Mouse (Mus musculus) spleen, postnatal 14 days (tissue): ENCODE results near the gene Scand1.
A peak's percentile ranks its signal among the peaks of the same experiment; 100 is the strongest.

Source experiments
- DNase-seq, 2 experiments: peaks; one replicate each; pipeline ENCODE4 v3.0.0; 2021 to 2022; ENCODE audit warnings: low spot score in 2 of 2

The Scand1 gene

DNA sequence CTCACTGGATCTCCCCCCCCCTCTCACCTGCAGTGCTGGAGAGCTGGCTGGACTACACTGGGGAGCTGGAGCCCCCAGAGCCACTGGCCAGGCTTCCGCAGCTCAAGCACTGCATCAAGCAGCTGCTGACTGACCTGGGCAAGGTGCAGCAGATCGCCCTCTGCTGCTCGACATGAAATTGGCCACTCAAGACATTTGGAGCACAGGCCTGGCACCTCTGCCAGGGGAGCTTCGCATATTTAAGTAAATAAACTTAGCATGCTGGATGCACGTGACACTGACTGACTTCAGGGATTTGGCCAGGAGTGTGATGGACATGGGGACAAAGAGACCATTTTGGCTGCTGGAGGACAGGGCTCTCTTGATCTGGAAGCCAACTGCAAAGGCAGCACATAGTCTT is 5.2 kb downstream of the Scand1 start:
- no peak for DNase-seq

- DNase-seq = no peak
These were observed 6.7 kb downstream of the Scand1 start for GRCm38 (mm10) chr2:156305818-156306217.

- DNase-seq = no peak
These were observed 8.2 kb downstream of the Scand1 start for GRCm38 (mm10) chr2:156304351-156304750.

GRCm38 (mm10) chr2:156302063-156302462 is 10.4 kb downstream of the Scand1 start:
- no peak for DNase-seq

GRCm38 (mm10) chr2:156298458-156298857 is 14.0 kb downstream of the Scand1 start:
- no peak for DNase-seq

- no peak for DNase-seq
These were observed 14.9 kb downstream of the Scand1 start for GRCm38 (mm10) chr2:156297653-156298052.

DNA sequence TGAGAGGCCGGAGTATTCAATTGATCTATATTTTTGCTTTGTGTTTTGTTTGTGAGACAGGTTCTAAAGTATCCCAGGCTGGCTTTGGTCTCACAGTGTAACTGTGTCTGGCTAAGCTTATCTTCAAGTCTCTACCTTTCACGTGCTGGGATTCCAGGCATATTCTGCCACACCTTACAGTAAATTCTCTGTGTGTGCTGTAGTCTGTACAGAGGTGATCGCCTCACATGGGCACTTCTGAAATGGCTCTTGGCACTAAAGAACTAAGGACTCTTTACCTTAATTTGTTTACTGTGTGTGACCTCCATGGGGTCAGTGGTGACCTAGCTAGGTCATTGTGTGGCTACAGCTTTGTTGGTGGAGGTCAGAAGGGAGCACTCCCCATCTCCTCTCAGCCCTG is 16.3 kb downstream of the Scand1 start:
- DNase-seq = no peak

DNA sequence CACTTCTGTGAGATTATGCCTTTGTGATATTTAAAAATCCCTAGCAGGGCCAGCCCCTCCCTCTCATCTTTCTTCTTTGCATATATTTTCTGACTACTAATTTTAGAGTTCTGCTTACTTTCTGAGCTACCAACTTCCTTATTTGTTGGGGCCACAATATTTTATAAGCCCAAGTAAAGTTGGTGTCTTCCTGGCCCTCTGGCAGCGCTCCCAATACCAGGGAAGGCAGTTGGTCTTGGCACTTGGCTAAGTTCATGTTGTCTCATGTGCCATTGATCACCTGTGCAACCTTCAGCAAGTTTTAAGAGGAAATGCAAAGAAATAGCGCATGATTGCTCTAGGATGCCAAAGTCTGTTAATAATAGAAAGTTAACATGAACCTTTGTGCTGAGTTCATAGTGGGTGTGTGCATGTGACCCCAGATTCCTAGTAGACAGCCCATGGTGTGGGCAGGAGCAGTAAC is 16.9 kb downstream of the Scand1 start:
- no peak for DNase-seq

DNA sequence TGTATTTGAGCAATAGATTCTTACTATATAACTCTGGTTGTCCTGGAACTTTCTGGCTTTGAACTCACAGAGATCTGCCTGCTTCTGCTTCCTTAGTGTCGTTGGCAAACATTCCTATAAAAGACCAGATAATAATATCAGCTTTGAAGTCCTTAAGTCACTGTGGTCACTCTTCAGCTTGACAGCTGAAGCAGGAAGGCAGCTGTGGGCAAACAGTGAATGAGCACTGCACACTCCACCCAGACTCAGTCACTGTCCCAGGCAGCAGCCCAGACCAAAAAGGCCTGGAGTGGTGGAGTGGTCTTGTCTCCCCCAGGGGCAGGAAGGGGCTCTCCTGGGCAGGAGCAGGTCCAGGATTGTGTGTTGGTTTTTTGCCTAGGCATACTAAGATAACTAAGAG is 20.5 kb downstream of the Scand1 start:
- DNase-seq = no peak

GRCm38 (mm10) chr2:156289552-156290160 is 22.8 kb downstream of the Scand1 start:
- DNase-seq = no peak

DNA sequence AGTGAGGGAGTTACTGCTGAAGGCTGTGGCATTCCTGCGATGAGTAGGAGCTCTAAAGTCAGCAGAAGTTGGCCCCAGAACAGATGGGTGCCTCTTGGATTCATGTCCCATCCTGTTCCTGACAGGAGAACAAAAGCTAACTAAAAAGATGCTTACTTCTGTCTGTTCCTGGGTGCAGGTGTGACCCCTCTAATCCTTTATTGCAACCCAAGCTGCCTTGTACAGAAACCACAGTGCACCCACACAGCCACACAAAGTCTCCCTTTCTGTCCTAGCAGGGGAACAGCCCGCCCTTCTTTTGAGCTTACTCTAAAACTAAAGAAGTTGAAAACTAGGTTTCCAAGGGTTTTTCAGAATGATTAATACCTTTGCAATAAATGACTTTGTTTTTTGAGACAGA is 24.3 kb downstream of the Scand1 start:
- DNase-seq = no peak

DNA sequence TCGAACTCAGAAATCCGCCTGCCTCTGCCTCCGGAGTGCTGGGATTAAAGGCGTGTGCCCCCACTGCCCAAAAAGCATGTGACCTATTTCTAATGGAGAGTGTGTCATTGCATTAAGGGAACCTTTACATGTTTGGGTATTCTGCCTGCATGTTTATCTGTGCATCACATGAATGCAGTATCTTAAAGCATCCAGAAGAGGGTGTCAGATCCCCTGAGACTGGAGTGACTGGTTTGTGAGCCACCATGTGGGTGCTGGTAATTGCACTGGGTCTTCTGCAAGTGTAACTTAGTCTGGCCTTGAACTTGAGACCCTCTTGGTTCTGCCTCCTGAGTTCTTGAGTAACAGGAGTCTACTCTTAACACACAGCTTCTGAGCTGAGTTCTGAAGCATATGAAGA is 25.8 kb downstream of the Scand1 start:
- no peak for DNase-seq

GRCm38 (mm10) chr2:156285161-156285560 is 27.3 kb downstream of the Scand1 start:
- no peak for DNase-seq

DNA sequence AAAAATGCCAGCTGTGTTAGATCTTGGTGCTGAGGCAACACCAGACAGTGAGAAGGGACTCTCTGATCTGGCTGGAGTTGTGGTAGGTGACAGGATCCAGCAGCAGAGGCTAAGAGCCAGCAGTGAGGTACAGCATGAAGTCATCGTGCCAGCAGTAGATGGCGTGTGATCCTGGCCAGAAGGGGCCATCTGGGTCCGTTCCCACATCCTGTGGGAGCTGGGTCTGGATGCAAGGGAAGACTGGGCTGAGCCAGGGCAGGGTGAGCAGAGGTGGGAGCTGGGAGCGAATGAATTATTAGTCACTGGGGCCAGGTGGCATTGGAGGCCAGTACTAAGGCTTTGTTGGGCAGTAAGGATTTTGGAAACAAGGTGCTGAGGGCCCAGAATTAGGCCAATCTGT is 31.3 kb downstream of the Scand1 start:
- DNase-seq = no peak

GRCm38 (mm10) chr2:156278226-156279017 is 34.1 kb downstream of the Scand1 start:
- peak; percentile 50 to 68 for DNase-seq

- DNase-seq = no peak
These were observed 40.0 kb downstream of the Scand1 start for GRCm38 (mm10) chr2:156272553-156272952.

DNA sequence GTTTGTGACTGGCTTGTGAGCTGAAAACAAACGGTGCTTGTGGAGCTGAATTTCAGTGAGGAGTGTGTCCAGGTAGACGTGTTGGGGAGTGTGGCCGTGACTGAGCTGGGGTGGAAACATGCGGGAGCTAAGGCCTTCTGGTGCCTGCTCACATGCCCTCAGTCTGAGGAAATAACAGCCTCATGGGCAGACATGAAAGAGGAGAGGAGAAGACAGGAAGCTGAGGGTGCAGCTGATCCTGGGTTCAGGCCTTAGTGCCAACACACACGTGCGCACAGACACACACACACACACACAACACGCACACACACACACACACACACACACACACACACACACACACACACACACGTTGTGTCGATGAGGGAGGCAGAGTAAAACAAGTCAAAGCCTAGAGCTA is 44.9 kb downstream of the Scand1 start:
- no peak for DNase-seq

GRCm38 (mm10) chr2:156263204-156263893 is 49.2 kb downstream of the Scand1 start:
- DNase-seq = no peak
